Mouse (Mus musculus): Measurements from ENCODE around the gene Gm4756.
"Not testable (repeated sequence)": the region's sequence is repeated elsewhere in the genome, so short reads cannot be mapped to it uniquely, and the experiment has no call there.

Gene Gm4756

GRCm38 (mm10) chr12:72664020-72664734, 14.7 kb upstream of the Gm4756 start:
- in situ Hi-C loops (cut with MboI, MseI) = loop anchor here (25.0 kb wide), 1 partner anchor 577 kb away; the partner anchor contains the start of genes Jkamp and L3hypdh

GRCm38 (mm10) chr12:72655775-72656174, 6.3 kb upstream of the Gm4756 start:
- in situ Hi-C loops (cut with MboI, MseI) = loop anchor here (25.0 kb wide), 1 partner anchor 568 kb away; the partner anchor contains the start of genes Jkamp and L3hypdh

GRCm38 (mm10) chr12:72654698-72655097, 5.2 kb upstream of the Gm4756 start:
- in situ Hi-C loops (cut with MboI, MseI) = loop anchor here (25.0 kb wide), 1 partner anchor 567 kb away; the partner anchor contains the start of genes Jkamp and L3hypdh

GRCm38 (mm10) chr12:72648921-72649320, 540 bp downstream of the Gm4756 start:
- in situ Hi-C loops (cut with MboI, MseI) = no loop called here

- in situ Hi-C loops (cut with MboI, MseI) = no loop called here
Observed at GRCm38 (mm10) chr12:72638025-72638424, 11.4 kb downstream of the Gm4756 start.

GRCm38 (mm10) chr12:72628751-72629150, 20.7 kb downstream of the Gm4756 start:
- in situ Hi-C loops (cut with MboI, MseI) = no loop called here

- in situ Hi-C loops (cut with MboI, MseI) = no loop called here
Observed at GRCm38 (mm10) chr12:72622853-72623496, 26.5 kb downstream of the Gm4756 start.

- in situ Hi-C loops (cut with MboI, MseI) = no loop called here
Observed at GRCm38 (mm10) chr12:72621441-72621840, 28.0 kb downstream of the Gm4756 start.

GRCm38 (mm10) chr12:72620856-72621255, 28.6 kb downstream of the Gm4756 start:
- in situ Hi-C loops (cut with MboI, MseI) = no loop called here

GRCm38 (mm10) chr12:72612053-72612452, 37.4 kb downstream of the Gm4756 start:
- in situ Hi-C loops (cut with MboI, MseI) = no loop called here

- in situ Hi-C loops (cut with MboI, MseI) = not testable (repeated sequence)
Observed at GRCm38 (mm10) chr12:72598731-72599130, 50.7 kb downstream of the Gm4756 start.

GRCm38 (mm10) chr12:72594001-72594400, 55.5 kb downstream of the Gm4756 start:
- in situ Hi-C loops (cut with MboI, MseI) = no loop called here

- in situ Hi-C loops (cut with MboI, MseI) = no loop called here
Observed at GRCm38 (mm10) chr12:72592991-72593390, 56.5 kb downstream of the Gm4756 start.

GRCm38 (mm10) chr12:72585339-72585738, 64.1 kb downstream of the Gm4756 start:
- in situ Hi-C loops (cut with MboI, MseI) = loop anchor here (10.0 kb wide), 1 partner anchor 139 kb away; no protein-coding TSS in a partner anchor

GRCm38 (mm10) chr12:72583099-72583498, 66.4 kb downstream of the Gm4756 start:
- in situ Hi-C loops (cut with MboI, MseI) = loop anchor here (10.0 kb wide), 1 partner anchor 142 kb away; no protein-coding TSS in a partner anchor

- in situ Hi-C loops (cut with MboI, MseI) = loop anchor here (10.0 kb wide), 1 partner anchor 143 kb away; no protein-coding TSS in a partner anchor
Observed at GRCm38 (mm10) chr12:72582021-72582420, 67.4 kb downstream of the Gm4756 start.

- in situ Hi-C loops (cut with MboI, MseI) = no loop called here
Observed at GRCm38 (mm10) chr12:72564281-72564795, 85.1 kb downstream of the Gm4756 start.

GRCm38 (mm10) chr12:72554347-72554746, 95.1 kb downstream of the Gm4756 start:
- in situ Hi-C loops (cut with MboI, MseI) = no loop called here

GRCm38 (mm10) chr12:72538571-72538970, 110.9 kb downstream of the Gm4756 start:
- in situ Hi-C loops (cut with MboI, MseI) = loop anchor here (10.0 to 25.0 kb wide), 2 partner anchors 496 to 1851 kb away; no protein-coding TSS in a partner anchor

GRCm38 (mm10) chr12:72536021-72536597, 113.4 kb downstream of the Gm4756 start, which contains the start of gene Pcnx4:
Gene Pcnx4 (plus strand): TSS chr12:72536383.
- in situ Hi-C loops (cut with MboI, MseI) = loop anchor here (10.0 to 25.0 kb wide), 2 partner anchors 499 to 1849 kb away; no protein-coding TSS in a partner anchor

GRCm38 (mm10) chr12:72535599-72535998, 113.9 kb downstream of the Gm4756 start:
- in situ Hi-C loops (cut with MboI, MseI) = loop anchor here (10.0 to 25.0 kb wide), 2 partner anchors 499 to 1848 kb away; no protein-coding TSS in a partner anchor

GRCm38 (mm10) chr12:72533986-72534385, 115.5 kb downstream of the Gm4756 start:
- in situ Hi-C loops (cut with MboI, MseI) = loop anchor here (10.0 to 25.0 kb wide), 2 partner anchors 501 to 1847 kb away; no protein-coding TSS in a partner anchor

All from T-helper 2 cell (primary cell).